Mouse (Mus musculus) liver, embryonic 16.5 days (tissue): ENCODE results near the gene Otulinl. TPM values are rescaled to one million over a fixed set of nuclear protein-coding genes. Genes with fewer than 3 reads are reported as not detected.
A peak's percentile ranks its signal among the peaks of the same experiment; 100 is the strongest.
"Not testable (repeated sequence)": the region's sequence is repeated elsewhere in the genome, so short reads cannot be mapped to it uniquely, and the experiment has no call there.

ENCODE experiments used
- ATAC-seq: fragments of 200-750 bp; cut with Nextera tagmentation; 2 replicates; pipeline ENCODE4 v1.8.0; 2017; ENCODE audit warnings: low read depth, mild to moderate bottlenecking, moderate number of reproducible peaks, moderate library complexity
- H3K27ac ChIP-seq: fragments of 300-500 bp; sonication (generic); 2 replicates; pipeline ENCODE4 v1.5.1; 2014; ENCODE audit warnings: mild to moderate bottlenecking, low read length
- H3K27me3 ChIP-seq: fragments of 300-500 bp; sonication (generic); 2 replicates; pipeline ENCODE4 v1.6.1; 2014; ENCODE audit warnings: low read depth, low read length, mixed read lengths; ENCODE audit not compliant: control insufficient read depth, insufficient read depth
- H3K36me3 ChIP-seq: fragments of 300-500 bp; sonication (generic); 2 replicates; pipeline ENCODE4 v1.6.1; 2014; ENCODE audit warnings: mild to moderate bottlenecking; ENCODE audit not compliant: control insufficient read depth, insufficient read depth
- H3K4me1 ChIP-seq: fragments of 300-500 bp; sonication (generic); 2 replicates; pipeline ENCODE4 v1.6.1; 2014; ENCODE audit warnings: low read depth, low read length, mixed read lengths; ENCODE audit not compliant: control insufficient read depth
- H3K4me2 ChIP-seq: fragments of 300-500 bp; sonication (generic); 2 replicates; pipeline ENCODE4 v1.6.1; 2014; ENCODE audit warnings: low read depth, low read length, mixed read lengths
- H3K4me3 ChIP-seq: fragments of 300-500 bp; sonication (generic); 2 replicates; pipeline ENCODE4 v1.5.1; 2014; ENCODE audit warnings: low read depth, mild to moderate bottlenecking, low read length
- H3K9ac ChIP-seq: fragments of 300-500 bp; sonication (generic); 2 replicates; pipeline ENCODE4 v1.6.1; 2014; ENCODE audit warnings: low read depth, low read length
- H3K9me3 ChIP-seq: fragments of 300-500 bp; sonication (generic); replicated peaks from 2 replicates; pipeline ENCODE4 v1.6.1; 2016; ENCODE audit warnings: low read length; ENCODE audit not compliant: control insufficient read depth
- WGBS: fragments of 180-500 bp; shearing (Covaris S2); extraction: QIAGEN DNeasy Blood & Tissue Kit; methylation state at CpG from one replicate; pipeline ENCODE4 v1.1.7; 2014; ENCODE audit not compliant: insufficient replicate concordance; 5-methylcytosine and 5-hydroxymethylcytosine counted together
- polyA plus RNA-seq: library from polyadenylated mRNA; unstranded; fragments of >200 nt; fragmentation: Nextera tagmentation; extraction: Ambion mirVana; gene quantifications from 2 replicates; pipeline ENCODE4 v1.2.1, GENCODE M21; 2015

Otulinl gene
- polyA plus RNA-seq, result 8.8 and 9.5 TPM in 2 replicates

GRCm38 (mm10) chr15:27681419-27682187 lies at the start of gene Otulinl:
TSS of gene Otulinl (minus strand) at chr15:27681579.
- Histone ChIP-seq H3K9ac (peak within 1 kb of the TSS; percentile 68), H3K36me3 (no peaks in the 10 kb centered on the region), H3K27ac (no peak within 1 kb of the TSS), H3K27me3 (peaks cover 15% of the 10 kb centered on the region), H3K4me2 (peak within 1 kb of the TSS; percentile 80), H3K9me3 (no peaks in the 10 kb centered on the region), H3K4me1 (peaks cover 5% of the 10 kb centered on the region), H3K4me3 (peak within 1 kb of the TSS; percentile 65)
- 2% methylated on average over 59 of the region's 59 CpGs for WGBS
- peak; percentile 97 for ATAC-seq

- Histone ChIP-seq H3K4me1 (no peaks in the 10 kb centered on the region; the same call in 1 of the 2 replicates), H3K36me3 (no peaks in the 10 kb centered on the region), H3K9me3 (no peaks in the 10 kb centered on the region), H3K9ac (no peak overlapping the region), H3K4me2 (no peak overlapping the region), H3K27ac (no peak overlapping the region), H3K4me3 (no peak overlapping the region), H3K27me3 (no peaks in the 10 kb centered on the region)
- ATAC-seq, result no peak
- 30% methylated on average over 6 of the region's 6 CpGs for WGBS
Measured at GRCm38 (mm10) chr15:27726228-27726627, 44.8 kb upstream of the Otulinl start.

GRCm38 (mm10) chr15:27724796-27725680 lies 43.7 kb upstream of the Otulinl start:
- H3K9me3 ChIP-seq, result no peaks in the 10 kb centered on the region
- no peak overlapping the region for H3K9ac ChIP-seq
- H3K4me3 ChIP-seq, result no peak overlapping the region
- 0 out of 2 replicates have a peak, but pooled peaks have one; percentile 37 for ATAC-seq
- H3K27ac ChIP-seq, result peak overlapping the region; percentile 40
- H3K27me3 ChIP-seq, result no peaks in the 10 kb centered on the region
- H3K4me2 ChIP-seq, result no peak overlapping the region; the same call in 1 of the 2 replicates
- H3K36me3 ChIP-seq, result no peaks in the 10 kb centered on the region
- no peaks in the 10 kb centered on the region; the same call in 1 of the 2 replicates for H3K4me1 ChIP-seq
- WGBS, result 22% methylated on average over 9 of the region's 9 CpGs

- Histone ChIP-seq H3K27ac (0 out of 2 replicates have a peak overlapping the region, but pooled peaks have one; percentile 34), H3K27me3 (no peaks in the 10 kb centered on the region), H3K4me1 (no peaks in the 10 kb centered on the region; the same call in 1 of the 2 replicates), H3K9ac (no peak overlapping the region), H3K9me3 (no peaks in the 10 kb centered on the region), H3K36me3 (no peaks in the 10 kb centered on the region), H3K4me2 (peak overlapping the region; percentile 4; the same call in 1 of the 2 replicates), H3K4me3 (no peak overlapping the region)
- no peak for ATAC-seq
- 15% methylated on average over 6 of the region's 6 CpGs for WGBS
Measured at GRCm38 (mm10) chr15:27724298-27724697, 42.9 kb upstream of the Otulinl start.

GRCm38 (mm10) chr15:27723746-27724145 lies 42.4 kb upstream of the Otulinl start:
- H3K4me1 ChIP-seq, result no peaks in the 10 kb centered on the region; the same call in 1 of the 2 replicates
- H3K36me3 ChIP-seq, result no peaks in the 10 kb centered on the region
- no peak overlapping the region for H3K9ac ChIP-seq
- ATAC-seq, result no peak
- H3K4me2 ChIP-seq, result 0 out of 2 replicates have a peak overlapping the region, but pooled peaks have one; percentile 4
- H3K4me3 ChIP-seq, result no peak overlapping the region
- no peaks in the 10 kb centered on the region for H3K27me3 ChIP-seq
- WGBS, result 22% methylated on average over 6 of the region's 6 CpGs
- no peaks in the 10 kb centered on the region for H3K9me3 ChIP-seq
- H3K27ac ChIP-seq, result no peak overlapping the region

GRCm38 (mm10) chr15:27720297-27720696 lies 38.9 kb upstream of the Otulinl start:
- H3K9me3 ChIP-seq, result not testable (repeated sequence)

GRCm38 (mm10) chr15:27718668-27719067 lies 37.3 kb upstream of the Otulinl start:
- Histone ChIP-seq H3K4me1 (no peaks in the 10 kb centered on the region), H3K4me3 (no peak overlapping the region), H3K9ac (no peak overlapping the region), H3K9me3 (no peaks in the 10 kb centered on the region), H3K4me2 (no peak overlapping the region), H3K27me3 (no peaks in the 10 kb centered on the region), H3K27ac (no peak overlapping the region), H3K36me3 (no peaks in the 10 kb centered on the region)
- ATAC-seq, result no peak
- WGBS, result 38% methylated on average over 7 of the region's 7 CpGs

More at GRCm38 (mm10) chr15:27720297-27720696, 38.9 kb upstream of the Otulinl start:
- H3K36me3 ChIP-seq, H3K27ac ChIP-seq, H3K4me3 ChIP-seq, H3K4me2 ChIP-seq, H3K9ac ChIP-seq, H3K4me1 ChIP-seq, H3K27me3 ChIP-seq, ATAC-seq: not testable (repeated sequence)
- WGBS, result 69% methylated on average over 8 of the region's 8 CpGs

GRCm38 (mm10) chr15:27715331-27715730 lies 34.0 kb upstream of the Otulinl start:
- no peaks in the 10 kb centered on the region for H3K4me1 ChIP-seq
- WGBS, result 10% methylated on average over 3 of the region's 3 CpGs
- H3K4me2 ChIP-seq, result no peak overlapping the region
- no peaks in the 10 kb centered on the region for H3K36me3 ChIP-seq
- no peak for ATAC-seq
- H3K9ac ChIP-seq, result no peak overlapping the region
- no peak overlapping the region for H3K4me3 ChIP-seq
- no peaks in the 10 kb centered on the region for H3K27me3 ChIP-seq
- H3K9me3 ChIP-seq, result no peaks in the 10 kb centered on the region
- H3K27ac ChIP-seq, result no peak overlapping the region
